Mouse (Mus musculus): Measurements from ENCODE around the gene Ppp1r10.
A peak's percentile ranks its signal among the peaks of the same experiment; 100 is the strongest.

The Ppp1r10 gene

DNA sequence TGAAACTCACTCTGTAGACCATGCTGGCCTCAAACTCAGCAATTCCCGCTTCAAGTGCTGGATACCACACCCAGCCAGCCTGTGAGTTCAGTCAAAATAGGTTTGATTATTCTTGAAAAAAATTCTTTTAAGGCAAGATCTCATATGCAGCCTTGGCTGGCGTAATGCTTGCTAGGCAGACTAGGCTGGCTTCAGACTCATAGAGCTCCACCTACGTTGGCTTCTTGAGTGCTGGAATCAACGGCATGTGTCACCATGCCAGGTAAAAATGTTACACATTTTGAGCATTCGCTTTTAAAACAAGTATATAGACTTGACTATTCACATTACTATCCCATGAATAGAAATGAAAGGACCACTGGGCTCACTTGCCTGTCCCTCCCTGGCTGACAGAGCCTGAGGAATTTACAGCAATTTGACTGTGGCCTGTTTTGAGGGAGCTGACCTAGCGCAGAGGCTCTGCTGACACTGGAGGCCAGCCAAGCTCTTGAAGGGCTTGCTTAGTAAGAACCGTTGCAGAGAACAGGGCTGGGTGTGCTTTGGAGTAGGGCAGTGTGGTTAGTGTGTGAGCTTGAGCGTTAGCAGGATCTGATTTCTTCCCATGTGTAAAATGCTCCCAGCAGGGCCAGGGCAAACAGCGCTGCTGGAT, 12.8 kb upstream of the Ppp1r10 start:
- no peak for DNase-seq (ENCODE audit: low spot score in 2 of 2)

DNA sequence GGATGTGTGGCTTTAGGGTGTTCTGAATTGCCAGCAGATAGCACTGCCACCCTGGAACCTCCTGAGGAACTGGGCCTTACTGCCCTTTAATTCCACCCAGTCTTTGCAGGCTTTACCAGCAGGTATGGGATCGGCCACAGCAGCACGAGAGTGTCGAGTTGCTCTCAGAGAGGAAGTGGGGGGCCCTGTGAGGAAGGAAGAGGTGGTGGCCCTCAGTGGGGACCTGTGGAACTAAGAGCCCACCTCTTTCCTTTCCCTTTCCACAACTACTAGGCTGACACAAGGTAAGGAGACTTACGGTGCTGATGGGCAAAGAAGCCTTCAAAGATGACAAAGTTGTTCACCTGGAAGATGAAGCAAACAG, 12.3 kb upstream of the Ppp1r10 start:
- no peak for DNase-seq (ENCODE audit: low spot score in 2 of 2)

DNA sequence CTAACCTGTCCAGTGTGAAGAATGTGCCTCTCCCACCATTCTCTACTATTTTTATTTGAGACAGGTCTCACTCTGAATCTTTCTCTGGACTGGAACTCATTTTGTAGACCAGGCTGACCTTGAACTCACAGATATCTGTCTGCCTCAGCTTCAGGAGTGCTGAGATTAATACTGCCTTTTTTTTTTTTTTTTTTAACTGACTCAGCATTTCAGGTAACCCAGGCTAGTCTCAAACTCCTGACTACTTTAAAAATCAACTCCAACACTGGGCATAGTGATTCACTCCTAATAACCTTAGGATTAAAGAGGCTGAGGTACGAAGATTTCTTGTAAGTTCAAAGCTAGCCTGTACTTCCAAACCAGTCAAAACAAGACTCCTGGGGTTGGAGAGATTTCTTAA, 10.6 kb upstream of the Ppp1r10 start:
- no peak for DNase-seq (ENCODE audit: low spot score in 2 of 2)

DNA sequence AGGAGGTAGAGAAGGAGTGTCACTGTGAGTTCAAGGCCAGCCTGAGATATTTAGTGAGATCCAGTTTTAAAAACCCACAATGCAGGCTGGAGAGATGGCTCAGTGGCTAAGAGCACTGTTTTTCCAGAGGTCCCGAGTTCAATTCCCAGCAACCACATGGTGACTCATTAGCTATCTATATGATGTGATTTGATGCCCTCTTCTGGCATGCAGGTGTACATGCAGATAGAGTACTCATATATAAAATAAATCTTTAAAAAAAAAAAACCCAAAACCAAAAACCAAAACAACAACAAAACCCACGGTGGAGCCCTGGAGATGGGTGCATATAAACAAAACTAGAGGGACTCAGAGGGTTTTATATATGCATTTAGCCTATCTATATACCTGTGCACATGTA, 8.6 kb upstream of the Ppp1r10 start:
- no peak for DNase-seq (ENCODE audit: low spot score in 2 of 2)

DNA sequence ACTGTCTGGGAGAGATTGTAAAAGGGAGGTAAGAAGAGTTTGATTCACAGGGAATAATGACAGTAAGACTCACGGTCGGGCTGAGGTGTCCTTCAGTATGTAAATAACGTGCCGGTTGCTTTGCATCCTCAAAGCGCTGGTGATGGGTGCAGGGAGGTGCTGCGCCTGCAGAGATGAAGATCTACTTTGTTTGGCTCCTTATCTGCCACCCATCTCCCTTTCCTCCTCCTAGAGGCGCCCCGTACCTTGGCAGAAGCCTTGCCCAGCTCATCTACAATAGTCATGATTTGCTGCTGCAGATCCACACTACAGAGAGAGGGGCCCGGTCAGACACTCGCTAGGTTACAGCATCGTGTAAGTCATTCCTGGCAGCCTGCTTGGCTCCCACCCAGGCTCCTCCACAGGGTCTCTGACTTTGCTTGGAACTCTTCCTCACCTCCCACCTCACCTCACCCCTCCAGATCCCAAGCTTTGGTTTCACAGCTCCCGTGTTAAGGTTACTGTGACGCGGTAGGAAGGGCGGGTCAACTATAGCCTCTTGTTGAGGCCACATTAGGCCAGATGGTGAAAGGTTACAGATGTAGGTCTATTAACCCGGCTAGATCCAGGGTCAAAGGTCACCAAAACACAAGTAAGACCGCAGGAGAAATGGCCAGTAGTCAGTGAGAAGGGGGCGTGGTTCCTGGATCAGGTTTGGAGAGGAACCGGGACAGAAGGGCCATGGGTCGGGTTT, 6.9 kb upstream of the Ppp1r10 start:
- DNase-seq (ENCODE audit: low spot score in 2 of 2), result no peak

DNA sequence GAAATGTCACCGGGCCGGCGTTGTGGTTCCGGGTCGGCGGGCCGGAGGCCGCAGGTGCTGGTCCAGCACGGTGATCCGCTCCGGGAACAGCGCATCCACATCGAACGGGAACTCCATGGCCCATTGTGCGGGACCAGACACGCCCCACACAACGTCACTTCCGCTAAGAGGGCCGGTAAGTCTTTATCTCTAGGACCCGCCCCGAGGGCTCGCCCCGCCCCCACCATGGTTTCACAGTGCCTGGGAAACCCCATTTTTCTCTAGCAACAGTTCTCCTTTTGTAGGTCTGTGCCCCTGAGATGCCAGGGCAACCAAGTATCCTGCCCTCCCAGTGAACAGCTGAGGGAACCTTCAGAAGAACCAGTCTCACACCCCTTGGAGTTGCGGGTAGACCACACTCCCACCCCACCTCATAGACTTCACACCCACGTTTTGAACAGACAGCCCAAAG, 6.3 kb upstream of the Ppp1r10 start, which contains the start of gene Atat1:
TSS of gene Atat1 (minus strand) at position 157 of the 451 bp plus-strand sequence.
- peak; percentile 86 to 94 for DNase-seq (ENCODE audit: low spot score in 2 of 2)

DNA sequence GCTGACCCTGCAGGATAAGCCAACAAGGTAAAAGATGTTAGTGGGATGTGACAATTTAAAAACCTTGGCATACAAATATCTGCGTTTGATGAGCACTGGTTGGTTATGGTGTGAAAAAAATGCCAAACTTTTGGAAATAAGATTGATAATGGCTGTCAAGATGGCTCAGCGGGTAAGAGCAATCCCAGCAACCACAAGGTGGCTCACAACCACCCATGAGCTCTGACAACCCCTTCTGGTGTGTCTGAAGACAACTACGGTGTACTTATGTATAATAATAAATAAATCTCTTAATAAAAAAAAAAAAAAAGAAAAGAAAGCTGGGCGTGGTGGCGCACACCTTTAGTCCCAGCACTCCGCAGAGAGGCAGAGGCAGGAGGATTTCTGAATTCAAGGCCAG, 1.3 kb upstream of the Ppp1r10 start:
- no peak for DNase-seq (ENCODE audit: low spot score in 2 of 2)

DNA sequence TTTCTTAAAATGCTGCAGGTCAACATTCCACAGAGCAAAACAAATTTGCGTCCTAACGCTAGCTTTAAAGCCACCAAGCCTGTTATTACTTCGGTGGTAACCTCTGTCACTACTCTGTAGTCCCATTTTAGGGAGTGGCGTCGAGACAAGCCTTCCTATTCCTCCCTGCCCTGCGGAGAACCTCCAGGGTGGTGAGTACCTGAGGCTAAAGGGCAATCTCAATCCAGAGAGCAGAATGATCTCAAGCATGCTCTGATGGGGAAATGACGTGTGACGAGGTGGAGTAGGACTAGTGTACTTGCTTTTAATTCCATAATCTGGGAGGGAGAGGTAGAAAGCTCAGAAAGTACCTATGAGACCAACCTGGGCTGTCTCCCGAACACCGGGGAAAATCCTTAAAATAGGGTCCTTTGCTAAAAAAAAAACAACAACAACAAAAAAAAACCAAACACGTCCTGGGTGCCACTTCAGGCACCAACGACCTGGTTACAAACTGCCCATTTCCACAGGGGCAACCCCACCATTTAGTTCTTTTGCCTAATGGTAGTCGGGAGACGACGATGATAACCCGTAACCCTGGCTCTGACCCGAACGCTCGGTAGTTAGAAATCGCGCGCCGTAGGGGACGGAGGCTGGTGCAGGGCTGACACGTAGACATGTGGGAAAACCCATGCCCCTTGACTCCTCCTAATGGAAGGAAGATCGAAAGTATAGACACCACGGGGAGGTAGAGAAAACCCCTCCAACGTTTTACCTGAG, 517 bp upstream of the Ppp1r10 start:
- DNase-seq (ENCODE audit: low spot score in 2 of 2), result no peak

DNA sequence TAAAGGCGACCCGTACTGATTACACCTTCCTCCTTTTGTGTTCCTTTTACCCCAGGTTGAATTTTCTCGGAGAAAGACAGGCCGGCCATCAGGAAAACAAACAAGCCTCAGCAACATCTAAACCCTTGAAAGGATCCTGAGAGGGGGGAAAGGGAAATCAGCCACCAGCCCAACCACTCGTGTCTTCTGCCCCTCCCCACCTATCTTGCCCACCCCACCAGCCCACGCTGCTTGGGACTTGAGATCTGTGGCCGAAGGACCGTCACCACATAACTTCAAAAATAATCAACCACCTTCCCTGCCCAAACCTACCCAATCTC, 869 bp downstream of the Ppp1r10 start:
- no peak for DNase-seq (ENCODE audit: low spot score in 2 of 2)

DNA sequence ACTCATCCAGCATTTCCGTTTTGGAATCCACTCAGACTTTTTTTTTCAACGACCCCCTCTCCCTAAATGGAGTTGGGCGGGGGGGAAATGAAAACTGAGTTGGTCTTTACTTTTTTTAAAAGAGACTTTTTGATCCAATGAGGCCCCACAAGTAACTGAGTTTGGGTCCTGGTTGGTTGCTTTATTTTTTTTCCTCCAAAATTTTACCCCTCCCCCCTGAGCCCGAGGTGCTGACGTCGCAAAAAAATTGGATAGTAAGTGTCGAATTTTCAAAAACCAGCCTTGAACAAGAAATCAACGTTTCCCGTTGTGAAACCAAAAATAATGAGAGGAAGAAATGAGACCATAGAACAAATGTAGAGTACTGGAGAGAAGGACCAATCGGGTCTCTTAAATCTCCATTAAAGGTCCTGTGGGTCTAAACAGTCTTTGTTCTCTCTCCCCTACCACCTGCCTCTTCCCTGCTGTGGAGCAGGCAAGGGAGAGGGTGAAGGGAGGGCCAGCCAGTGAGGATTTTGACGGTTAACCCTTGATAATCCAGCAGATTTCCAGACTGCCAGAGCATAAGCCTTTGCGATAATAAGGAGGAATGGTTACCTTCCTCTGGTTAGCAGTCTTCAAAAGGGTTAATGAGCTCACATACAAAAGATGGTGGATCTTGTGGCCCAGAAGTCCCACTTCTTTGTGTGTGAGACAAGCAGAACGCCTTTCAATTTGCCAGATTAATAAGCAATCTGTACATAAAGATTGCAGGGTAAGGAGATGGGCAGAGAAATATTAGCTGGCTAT, 1.4 kb downstream of the Ppp1r10 start:
- peak; percentile 42 to 67 for DNase-seq (ENCODE audit: low spot score in 2 of 2)

DNA sequence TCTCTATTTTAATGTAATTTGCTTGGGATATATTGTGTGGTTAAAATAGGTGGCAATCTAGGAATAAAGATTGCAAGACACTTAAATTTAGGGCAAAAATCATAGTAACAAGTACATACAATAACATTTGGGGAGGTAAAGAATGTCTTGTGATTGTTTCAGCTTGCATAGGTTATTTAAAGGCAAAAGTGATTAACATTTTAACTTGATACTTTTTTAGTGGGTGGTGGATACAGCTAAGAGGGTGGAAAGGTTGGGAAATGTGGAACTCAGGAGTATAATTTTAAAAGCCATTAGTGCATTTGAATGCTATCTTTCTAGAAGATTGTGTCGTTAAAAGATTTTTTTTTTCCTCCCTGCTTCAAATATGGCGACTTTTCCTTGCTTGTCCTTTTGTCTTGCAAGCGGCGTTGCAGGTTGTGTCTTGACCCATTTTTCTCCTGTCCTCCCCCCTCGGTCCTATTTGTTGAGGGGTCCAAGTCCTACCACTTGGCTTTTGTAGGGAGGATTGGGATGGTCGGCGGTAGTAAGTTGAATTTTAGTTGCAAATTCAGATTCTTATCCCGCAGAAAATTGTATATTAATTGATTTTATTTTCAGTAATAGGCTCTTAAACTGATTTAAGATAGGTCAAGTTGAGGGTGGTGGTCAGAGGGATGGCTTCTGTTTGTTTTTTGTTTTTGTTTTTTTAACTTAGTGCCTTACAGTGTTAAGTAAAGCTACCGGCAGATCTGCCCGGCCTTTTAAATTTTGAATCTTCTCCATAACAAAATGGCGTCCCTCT, 2.2 kb downstream of the Ppp1r10 start:
- DNase-seq (ENCODE audit: low spot score in 2 of 2), result peak; percentile 37 to 44

DNA sequence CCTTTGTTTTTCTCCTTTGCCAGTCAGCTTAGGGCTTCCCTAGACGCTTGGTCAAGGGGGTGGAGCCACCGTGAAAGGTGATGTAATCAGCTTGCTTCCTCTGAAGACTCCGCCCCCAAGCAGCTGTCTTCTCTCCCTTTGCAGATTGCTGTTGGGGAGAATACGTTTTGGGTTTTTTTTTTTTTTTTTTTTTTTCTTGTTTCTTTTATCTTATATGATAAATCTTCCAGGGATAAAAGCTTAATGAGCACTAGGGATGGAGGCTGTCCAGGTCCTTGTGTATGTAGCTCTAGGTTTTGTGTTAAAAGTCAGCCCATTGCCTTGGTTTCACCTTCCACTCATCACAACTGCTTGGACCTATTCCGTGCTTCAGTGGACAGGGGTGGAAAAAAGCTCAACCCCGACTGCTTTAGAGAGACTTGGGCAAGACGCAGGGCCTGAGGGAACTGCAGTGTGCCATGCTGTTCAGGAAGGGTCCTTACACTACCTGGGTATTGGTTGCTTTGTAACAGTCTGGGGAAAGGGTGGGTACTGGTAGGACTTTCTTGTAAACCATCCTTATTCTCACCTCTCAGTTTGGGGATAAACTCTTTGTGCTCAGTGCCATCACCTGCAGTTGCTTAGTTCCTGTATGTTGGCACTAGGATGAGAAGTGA, 3.0 kb downstream of the Ppp1r10 start:
- peak; percentile 87 to 94 for DNase-seq (ENCODE audit: low spot score in 2 of 2)

DNA sequence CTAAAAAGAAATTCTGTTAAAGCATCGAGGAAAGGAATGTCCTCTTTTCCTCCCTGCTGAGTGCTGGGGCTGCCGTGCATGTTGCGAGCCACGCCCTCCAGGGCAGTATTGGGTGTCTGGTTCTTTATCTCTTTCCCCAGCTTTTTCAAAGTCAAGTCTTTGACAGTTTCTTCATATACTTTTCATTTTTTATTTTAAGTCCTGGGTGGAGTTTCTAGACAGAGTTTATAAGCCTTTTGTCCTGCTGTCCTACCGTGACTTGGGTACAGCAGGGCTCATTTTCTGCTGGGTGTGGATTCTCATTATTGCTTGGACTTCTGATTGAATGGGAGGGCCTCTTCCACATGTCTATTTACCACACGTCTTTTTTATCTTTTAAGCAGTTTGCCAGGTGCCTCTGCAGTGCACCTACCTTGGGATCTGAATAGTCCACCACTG, 3.6 kb downstream of the Ppp1r10 start:
- no peak for DNase-seq (ENCODE audit: low spot score in 2 of 2)

DNA sequence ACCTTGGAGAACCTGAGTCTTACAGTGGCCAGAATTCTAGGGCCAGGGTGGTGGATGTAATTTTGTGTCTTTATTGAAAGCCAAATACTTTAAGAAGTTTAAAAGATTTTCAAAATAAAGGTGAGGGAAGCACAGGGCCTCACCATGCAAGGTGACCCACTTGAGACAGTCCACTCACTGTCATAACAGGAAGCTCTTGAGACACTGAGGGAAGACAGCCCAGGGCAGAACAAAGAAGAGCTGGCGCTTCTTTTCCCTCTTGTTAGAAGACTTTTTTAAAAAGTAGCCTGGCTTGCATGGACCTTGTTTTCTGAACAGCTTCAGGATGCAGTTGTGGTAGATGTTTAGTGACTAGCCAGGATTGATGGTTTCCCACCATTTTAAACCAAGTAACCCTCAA, 4.2 kb downstream of the Ppp1r10 start:
- no peak for DNase-seq (ENCODE audit: low spot score in 2 of 2)

DNA sequence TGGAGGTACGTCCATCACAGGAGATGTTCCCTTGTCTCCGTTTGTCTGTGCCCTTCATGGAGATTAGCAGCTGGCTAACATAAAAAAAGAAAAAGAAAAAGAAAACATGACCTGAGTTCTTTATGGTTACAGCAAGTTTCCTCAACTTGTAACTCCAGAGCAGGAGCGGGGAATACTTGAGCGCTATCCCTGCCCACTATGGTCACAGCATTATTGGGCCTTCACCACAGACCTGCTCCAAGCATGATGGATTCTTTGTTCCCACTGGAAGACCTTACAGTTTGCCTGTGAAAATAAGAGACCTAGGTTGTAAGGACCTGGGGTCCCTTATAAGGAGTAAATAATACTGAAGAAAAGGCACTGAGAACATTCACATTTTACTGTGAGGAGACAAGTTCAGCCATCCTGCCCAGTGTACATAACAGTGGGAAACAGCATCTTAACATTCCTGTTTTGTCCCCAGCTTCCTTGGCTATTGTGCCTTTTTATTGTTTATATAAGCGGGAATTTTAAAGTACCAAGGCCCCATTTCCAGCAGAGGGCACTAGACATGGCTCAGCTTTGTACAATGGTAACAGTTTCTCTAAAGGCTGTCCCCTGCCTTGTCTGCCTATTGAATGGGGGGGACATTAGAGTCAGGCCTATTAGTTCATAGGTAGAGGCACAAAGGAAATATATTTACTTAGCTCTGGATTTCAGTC, 4.8 kb downstream of the Ppp1r10 start:
- DNase-seq (ENCODE audit: low spot score in 2 of 2), result peak in 1 of 2 experiments; percentile 67

DNA sequence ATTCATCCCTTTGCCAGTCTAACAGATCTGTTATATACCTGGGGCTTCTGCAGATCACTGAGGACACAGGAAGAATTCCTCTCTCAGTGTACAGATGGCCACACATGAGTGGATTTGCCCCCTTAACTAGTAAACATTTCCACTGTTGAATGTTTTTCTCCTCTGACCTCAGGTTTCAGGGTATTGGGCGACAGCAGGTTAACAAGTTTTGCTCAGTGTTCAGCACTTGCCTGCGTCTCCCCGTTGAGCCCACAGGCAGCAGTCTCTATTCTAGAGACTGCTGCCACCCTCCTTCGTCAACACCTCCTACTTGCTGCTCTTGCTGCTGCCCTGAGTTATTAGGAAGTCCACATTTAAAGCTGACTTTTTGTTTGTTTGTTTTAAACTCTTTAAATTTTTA, 5.5 kb downstream of the Ppp1r10 start:
- DNase-seq (ENCODE audit: low spot score in 2 of 2), result no peak

DNA sequence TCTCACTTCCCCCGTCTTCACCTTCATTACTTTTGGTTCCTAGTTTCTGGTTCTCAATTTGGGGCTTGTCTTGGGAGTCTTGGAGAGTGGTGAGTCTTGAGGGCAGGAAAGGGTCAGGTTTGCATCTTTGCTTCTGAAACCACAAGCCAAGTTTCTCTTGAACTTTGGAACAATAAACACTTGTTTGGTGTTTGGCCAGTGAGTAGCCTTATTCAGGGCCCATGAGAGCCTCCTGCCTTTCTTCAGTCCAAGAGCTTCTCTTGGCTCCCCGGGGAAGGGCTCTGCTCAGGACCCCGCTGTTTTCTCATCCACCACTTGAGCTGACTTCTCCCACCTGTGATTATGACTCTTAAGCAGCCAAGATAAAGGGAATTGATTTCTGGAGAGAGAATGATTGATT, 6.3 kb downstream of the Ppp1r10 start:
- no peak for DNase-seq (ENCODE audit: low spot score in 2 of 2)

DNA sequence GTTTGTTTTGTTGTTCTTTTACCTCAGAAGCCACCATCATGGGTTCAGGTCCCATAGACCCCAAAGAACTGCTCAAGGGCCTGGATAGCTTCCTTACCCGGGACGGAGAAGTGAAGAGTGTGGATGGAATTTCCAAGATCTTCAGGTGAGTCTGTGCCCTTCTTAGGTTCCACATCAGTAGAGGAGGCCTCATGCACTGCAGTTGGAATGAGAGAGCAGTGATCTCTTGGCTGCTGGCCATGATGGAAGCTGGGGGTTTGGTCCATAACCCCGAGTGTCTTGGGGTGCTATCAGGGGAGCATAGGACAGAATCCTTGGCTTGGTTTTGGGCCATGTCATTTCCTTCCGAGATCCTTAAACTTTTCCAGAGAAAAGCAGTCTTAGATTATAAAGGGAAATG, 7.0 kb downstream of the Ppp1r10 start:
- no peak for DNase-seq (ENCODE audit: low spot score in 2 of 2)

DNA sequence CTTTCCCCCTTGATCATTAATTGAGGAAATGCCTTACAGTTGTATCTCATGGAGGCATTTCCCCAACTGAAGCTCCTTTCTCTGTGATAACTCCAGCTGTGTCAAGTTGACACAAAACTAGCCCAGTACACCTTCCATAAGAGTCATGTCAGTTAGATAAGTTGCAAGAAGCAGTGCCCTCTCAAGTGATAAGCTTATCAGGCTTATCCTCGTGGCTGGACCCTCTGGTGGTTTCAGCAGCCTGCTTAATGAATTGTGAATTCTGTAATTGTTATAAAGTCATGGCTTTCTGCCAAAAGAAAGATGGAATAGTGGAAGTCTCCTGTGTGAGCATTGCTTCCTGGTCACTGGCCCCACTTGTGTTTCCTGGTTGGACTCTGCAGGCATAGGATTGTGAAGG, 11.2 kb downstream of the Ppp1r10 start:
- DNase-seq (ENCODE audit: low spot score in 2 of 2), result no peak

DNA sequence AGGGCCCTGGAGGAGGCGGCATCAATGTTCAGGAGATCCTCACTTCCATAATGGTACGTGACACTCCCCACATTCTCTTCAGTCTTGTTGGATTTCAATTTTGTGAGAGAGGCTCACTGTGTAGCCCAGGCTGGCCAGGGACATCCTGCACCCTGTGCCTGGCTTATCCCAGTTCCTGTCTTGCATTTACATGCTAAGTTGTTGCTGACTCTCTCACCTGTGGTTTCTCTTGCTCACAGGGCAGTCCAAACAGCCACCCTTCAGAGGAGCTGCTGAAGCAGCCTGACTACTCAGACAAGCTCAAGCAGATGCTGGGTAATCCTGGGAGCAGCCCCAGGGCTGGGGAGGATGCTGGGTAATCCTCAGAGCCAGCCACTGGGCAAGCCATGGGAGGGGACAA, 13.3 kb downstream of the Ppp1r10 start:
- no peak for DNase-seq (ENCODE audit: low spot score in 2 of 2)
